Mouse (Mus musculus) limb, embryonic 13.5 days (tissue): Measurements from ENCODE around the gene Esrrg. TPM values are rescaled to one million over a fixed set of nuclear protein-coding genes. Genes with fewer than 3 reads are reported as not detected.

Source experiments
- ATAC-seq: fragments of 200-750 bp; cut with Nextera tagmentation; 2 replicates; pipeline ENCODE4 v1.8.0; 2017; ENCODE audit warnings: low read depth, moderate number of reproducible peaks, moderate TSS enrichment; ENCODE audit not compliant: low FRiP score
- H3K27ac ChIP-seq: fragments of 300-500 bp; sonication (generic); 2 replicates; pipeline ENCODE4 v1.5.1; 2015; ENCODE audit warnings: inconsistent platforms, mild to moderate bottlenecking, moderate library complexity
- H3K27me3 ChIP-seq: fragments of 300-500 bp; sonication (generic); 2 replicates; pipeline ENCODE4 v1.6.1; 2015; ENCODE audit warnings: mild to moderate bottlenecking, inconsistent platforms
- H3K36me3 ChIP-seq: fragments of 300-500 bp; sonication (generic); 2 replicates; pipeline ENCODE4 v1.6.1; 2015; ENCODE audit warnings: inconsistent platforms, mild to moderate bottlenecking, moderate library complexity
- H3K4me1 ChIP-seq: fragments of 300-500 bp; sonication (generic); 2 replicates; pipeline ENCODE4 v1.6.1; 2015; ENCODE audit warnings: inconsistent platforms
- H3K4me2 ChIP-seq: fragments of 300-500 bp; sonication (generic); replicated peaks from 2 replicates; pipeline ENCODE4 v1.6.1; 2015; ENCODE audit warnings: inconsistent platforms, mild to moderate bottlenecking, moderate library complexity
- H3K4me3 ChIP-seq: fragments of 300-500 bp; sonication (generic); 2 replicates; pipeline ENCODE4 v1.5.1; 2015; ENCODE audit warnings: moderate library complexity, mild to moderate bottlenecking, inconsistent platforms
- H3K9ac ChIP-seq: fragments of 300-500 bp; sonication (generic); 2 replicates; pipeline ENCODE4 v1.6.1; 2015; ENCODE audit warnings: mild to moderate bottlenecking, inconsistent platforms
- H3K9me3 ChIP-seq: fragments of 300-500 bp; sonication (generic); 2 replicates; pipeline ENCODE4 v1.6.1; 2016; ENCODE audit warnings: inconsistent platforms
- WGBS: fragments of 180-500 bp; shearing (Covaris S2); methylation state at CpG from one replicate; pipeline ENCODE4 v1.1.7; 2015; 5-methylcytosine and 5-hydroxymethylcytosine counted together
- polyA plus RNA-seq: library from polyadenylated mRNA; unstranded; fragments of >200 nt; fragmentation: Nextera tagmentation; extraction: Ambion mirVana; gene quantifications from 2 replicates; pipeline ENCODE4 v1.2.1, GENCODE M21; 2015

Gene Esrrg
- polyA plus RNA-seq, 1 experiment from 2014 or later = 3.1 TPM

DNA sequence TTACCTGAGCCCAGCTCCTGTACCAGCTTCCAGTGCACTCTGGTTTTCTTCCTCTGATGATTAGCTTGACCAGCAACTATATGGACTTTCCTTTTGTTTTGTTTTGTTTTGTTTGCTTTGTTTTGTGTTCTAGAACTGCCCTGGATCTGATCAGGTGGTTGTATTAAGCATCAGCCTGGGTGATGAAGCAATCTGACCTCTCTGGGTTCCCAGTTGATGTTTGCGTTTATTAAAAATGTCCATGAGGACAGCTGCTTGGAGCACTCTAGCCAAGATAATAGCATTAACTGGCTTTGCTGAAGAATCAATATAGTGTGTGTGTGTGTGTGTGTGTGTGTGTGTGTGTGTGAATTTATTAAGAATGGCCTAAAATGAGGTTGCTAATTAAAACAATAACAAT is 149.4 kb downstream of the Esrrg start:
- H3K4me3 ChIP-seq = no peak overlapping the region
- no peaks in the 10 kb centered on the region for H3K36me3 ChIP-seq
- ATAC-seq = no peak
- no peaks in the 10 kb centered on the region for H3K4me1 ChIP-seq
- H3K27me3 ChIP-seq = no peaks in the 10 kb centered on the region
- no peak overlapping the region for H3K27ac ChIP-seq
- H3K4me2 ChIP-seq = no peak overlapping the region
- no peak overlapping the region for H3K9ac ChIP-seq
- WGBS = 76% methylated on average over 1 of the region's 1 CpGs
- H3K9me3 ChIP-seq = no peaks in the 10 kb centered on the region

DNA sequence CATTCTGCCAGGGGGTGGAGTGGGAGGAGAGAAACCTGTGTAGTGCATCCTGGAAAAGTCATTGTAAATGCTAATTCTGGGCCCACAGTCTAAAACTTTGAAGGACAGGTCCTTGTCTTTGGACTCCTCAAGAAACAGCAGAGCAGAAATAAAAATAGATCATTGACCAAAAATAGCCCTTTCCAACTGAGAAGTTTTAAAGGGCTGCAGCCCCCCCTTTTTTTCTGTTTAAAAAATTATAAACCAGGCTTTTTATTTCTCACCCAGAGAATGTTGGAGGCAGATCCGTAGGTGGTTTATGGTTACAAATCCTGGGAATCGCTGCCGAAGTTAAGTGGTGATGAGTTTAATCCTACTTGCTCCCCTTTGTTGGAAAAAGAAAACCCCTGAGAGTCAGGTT is 150.0 kb downstream of the Esrrg start:
- Histone ChIP-seq H3K4me2 (no peak overlapping the region), H3K4me1 (no peaks in the 10 kb centered on the region), H3K4me3 (no peak overlapping the region), H3K27me3 (no peaks in the 10 kb centered on the region), H3K27ac (no peak overlapping the region), H3K9me3 (no peaks in the 10 kb centered on the region), H3K36me3 (no peaks in the 10 kb centered on the region), H3K9ac (no peak overlapping the region)
- 57% methylated on average over 3 of the region's 3 CpGs for WGBS
- no peak for ATAC-seq

DNA sequence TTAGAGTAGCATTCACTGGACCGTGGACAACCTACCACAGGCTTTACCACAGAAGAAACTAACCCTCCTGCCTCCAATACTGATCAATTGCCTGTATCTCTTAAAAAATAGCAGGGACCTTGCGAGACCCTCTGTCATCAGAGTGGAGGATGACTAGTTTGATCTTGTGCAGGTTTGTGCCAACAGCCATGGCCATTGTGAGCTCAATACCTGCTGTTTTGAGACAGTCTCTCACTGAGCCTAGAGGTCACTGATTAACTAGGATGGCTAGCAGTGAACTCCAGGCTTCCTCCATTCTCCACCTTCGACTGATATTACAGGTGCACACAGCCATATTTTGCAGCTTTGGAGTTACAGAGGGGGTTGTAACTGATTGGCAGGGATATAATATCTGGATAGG is 150.9 kb downstream of the Esrrg start:
- Histone ChIP-seq H3K9ac (no peak overlapping the region), H3K36me3 (no peaks in the 10 kb centered on the region), H3K27ac (no peak overlapping the region), H3K9me3 (no peaks in the 10 kb centered on the region), H3K27me3 (no peaks in the 10 kb centered on the region), H3K4me3 (no peak overlapping the region), H3K4me1 (no peaks in the 10 kb centered on the region), H3K4me2 (no peak overlapping the region)
- no peak for ATAC-seq
- WGBS = 76% methylated on average over 3 of the region's 3 CpGs

DNA sequence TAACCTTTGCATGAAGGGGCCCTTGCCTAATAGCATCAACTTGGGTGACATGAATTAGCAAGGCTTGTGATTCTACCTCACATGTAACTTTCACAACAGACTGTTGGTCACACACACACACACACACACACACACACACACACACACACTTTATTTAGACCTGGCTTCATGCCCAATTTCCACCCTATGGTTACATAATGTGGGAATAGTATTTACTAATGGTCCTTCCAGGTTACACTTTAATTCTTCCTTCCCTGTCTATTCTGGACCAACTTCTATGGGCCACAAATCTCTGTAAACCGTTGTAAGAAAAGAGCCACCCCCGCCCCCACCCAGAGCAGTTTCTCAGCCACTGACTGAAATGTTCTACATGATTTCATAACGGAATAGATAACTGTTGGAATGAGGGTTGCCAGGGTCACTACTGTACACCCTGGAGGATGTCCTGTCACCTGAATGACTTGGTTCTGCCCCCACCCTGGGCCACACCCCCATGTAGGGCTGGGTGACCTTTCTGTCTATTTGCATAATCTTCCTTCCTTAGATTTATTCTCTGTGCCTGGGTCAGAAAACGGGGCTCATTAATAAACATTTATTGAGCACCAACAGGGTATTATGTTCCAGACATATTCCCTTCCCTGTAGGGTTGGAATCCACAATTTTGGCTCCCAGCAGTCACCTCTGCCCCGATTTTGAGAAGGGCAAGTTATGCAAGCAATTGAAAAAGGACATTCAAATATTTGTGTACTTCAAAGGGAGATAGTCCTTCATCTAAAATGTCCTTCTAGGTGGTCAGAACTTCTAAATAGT is 154.3 kb downstream of the Esrrg start:
- Histone ChIP-seq H3K9ac (no peak overlapping the region), H3K4me1 (no peaks in the 10 kb centered on the region), H3K27me3 (no peaks in the 10 kb centered on the region), H3K9me3 (no peaks in the 10 kb centered on the region), H3K4me2 (no peak overlapping the region), H3K27ac (no peak overlapping the region), H3K36me3 (no peaks in the 10 kb centered on the region), H3K4me3 (no peak overlapping the region)
- WGBS = 72% methylated on average over 5 of the region's 5 CpGs
- no peak for ATAC-seq

DNA sequence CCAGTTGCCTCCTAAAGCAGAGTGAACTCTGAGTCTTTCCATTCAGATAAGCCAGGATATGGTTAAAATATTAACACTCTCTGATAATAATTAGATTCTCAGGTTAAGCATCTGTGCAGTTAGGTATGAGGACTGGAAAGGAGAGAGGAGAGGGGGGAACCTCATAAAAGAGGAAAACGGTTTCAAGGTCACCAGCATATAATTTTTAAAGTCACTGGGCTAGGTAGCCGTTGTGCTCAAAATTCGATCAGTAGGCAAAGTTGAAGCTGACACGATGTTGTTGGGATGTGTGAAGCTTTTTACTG is 154.8 kb downstream of the Esrrg start:
- Histone ChIP-seq H3K9ac (no peak overlapping the region), H3K9me3 (no peaks in the 10 kb centered on the region), H3K27me3 (no peaks in the 10 kb centered on the region), H3K4me3 (no peak overlapping the region), H3K27ac (no peak overlapping the region), H3K4me1 (no peaks in the 10 kb centered on the region), H3K4me2 (no peak overlapping the region), H3K36me3 (no peaks in the 10 kb centered on the region)
- ATAC-seq = no peak
- WGBS = 54% methylated on average over 4 of the region's 4 CpGs

DNA sequence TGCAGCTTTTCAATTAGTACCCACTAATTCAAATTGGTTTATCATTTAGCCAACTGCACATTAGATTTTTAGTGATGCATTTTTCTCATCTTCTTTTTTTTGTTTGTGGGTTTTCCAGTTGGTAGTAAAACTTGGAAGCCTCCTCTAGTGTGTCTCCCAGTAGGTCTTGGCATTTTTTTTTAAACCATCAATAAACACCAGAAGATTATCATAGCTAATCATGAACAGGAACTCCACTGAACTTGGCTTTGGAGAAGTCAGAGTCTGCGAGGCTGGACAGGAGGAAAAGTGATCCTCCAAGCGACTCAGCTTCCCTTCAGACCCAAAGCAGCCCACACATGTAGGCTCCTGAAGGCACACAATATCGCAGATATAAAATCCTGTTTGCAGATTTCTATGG is 155.2 kb downstream of the Esrrg start:
- no peaks in the 10 kb centered on the region for H3K27me3 ChIP-seq
- ATAC-seq = no peak
- H3K27ac ChIP-seq = no peak overlapping the region
- no peak overlapping the region for H3K4me2 ChIP-seq
- WGBS = 34% methylated on average over 3 of the region's 3 CpGs
- no peak overlapping the region for H3K9ac ChIP-seq
- no peaks in the 10 kb centered on the region for H3K4me1 ChIP-seq
- H3K9me3 ChIP-seq = no peaks in the 10 kb centered on the region
- H3K36me3 ChIP-seq = no peaks in the 10 kb centered on the region
- no peak overlapping the region for H3K4me3 ChIP-seq

DNA sequence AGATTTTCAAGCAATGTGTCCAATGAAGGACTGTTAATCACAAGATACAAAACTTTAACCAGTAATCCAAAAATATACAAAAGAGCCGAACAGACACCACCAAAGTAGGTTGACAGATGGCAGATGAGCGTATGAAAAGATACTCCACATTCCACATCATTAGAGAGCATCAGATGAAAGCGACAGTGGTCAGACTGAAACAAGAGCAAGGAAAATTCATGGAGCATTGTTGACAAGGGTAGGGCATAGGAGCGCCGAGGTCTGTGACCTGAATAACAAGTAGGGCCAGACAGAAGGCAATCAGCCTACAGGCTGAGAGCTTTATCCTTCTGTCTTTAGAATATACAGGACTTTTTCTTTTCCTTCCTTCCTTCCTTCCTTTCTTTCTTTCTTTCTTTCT is 157.0 kb downstream of the Esrrg start:
- Histone ChIP-seq H3K9me3 (no peaks in the 10 kb centered on the region), H3K27ac (no peak overlapping the region), H3K4me1 (no peaks in the 10 kb centered on the region), H3K36me3 (no peaks in the 10 kb centered on the region), H3K27me3 (no peaks in the 10 kb centered on the region), H3K4me2 (no peak overlapping the region), H3K4me3 (no peak overlapping the region), H3K9ac (no peak overlapping the region)
- WGBS = 89% methylated on average over 5 of the region's 5 CpGs
- no peak for ATAC-seq

DNA sequence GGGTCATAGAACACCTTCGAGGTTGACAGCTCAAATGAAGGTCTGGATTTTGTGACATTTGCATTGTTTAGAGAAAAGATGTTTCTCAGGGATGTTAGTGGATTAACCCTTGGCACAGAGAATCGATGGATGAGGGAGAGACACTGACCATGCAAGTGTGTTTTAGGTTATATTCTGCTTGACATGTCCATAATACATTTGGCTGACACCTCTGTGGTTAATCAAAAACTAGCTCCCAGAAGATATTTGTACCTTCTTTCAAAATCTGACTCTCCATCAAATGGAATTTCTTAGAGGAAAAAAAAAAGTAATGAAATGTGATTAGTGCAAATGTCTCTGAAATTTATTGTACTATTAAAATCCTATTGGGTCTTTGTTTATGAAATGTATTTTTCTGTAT is 158.8 kb downstream of the Esrrg start:
- Histone ChIP-seq H3K27me3 (no peaks in the 10 kb centered on the region), H3K9ac (no peak overlapping the region), H3K9me3 (no peaks in the 10 kb centered on the region), H3K36me3 (no peaks in the 10 kb centered on the region), H3K27ac (no peak overlapping the region), H3K4me1 (no peaks in the 10 kb centered on the region), H3K4me2 (no peak overlapping the region), H3K4me3 (no peak overlapping the region)
- 73% methylated on average over 2 of the region's 2 CpGs for WGBS
- ATAC-seq = no peak

DNA sequence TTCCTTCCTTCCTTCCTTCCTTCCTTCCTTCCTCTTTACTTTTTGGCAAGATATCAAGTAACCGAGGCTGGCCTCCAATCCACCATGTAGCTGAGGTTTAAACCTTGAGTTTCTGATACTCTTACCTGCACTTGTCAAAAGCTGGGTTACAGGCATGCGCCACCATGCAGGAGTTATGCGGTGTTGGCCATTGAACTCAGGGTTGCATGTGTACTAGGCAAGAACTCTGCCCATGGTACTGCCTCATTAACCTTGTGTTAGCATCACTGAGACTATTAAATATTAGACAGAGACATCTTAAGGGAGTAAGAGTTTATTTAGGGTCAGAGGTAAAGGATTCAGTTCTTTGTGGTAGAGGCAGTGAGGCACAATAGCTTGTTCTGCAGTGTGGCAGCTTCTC is 161.6 kb downstream of the Esrrg start:
- Histone ChIP-seq H3K4me1 (no peaks in the 10 kb centered on the region), H3K4me2 (no peak overlapping the region), H3K9me3 (no peaks in the 10 kb centered on the region), H3K27ac (no peak overlapping the region), H3K4me3 (no peak overlapping the region), H3K36me3 (no peaks in the 10 kb centered on the region), H3K9ac (no peak overlapping the region), H3K27me3 (no peaks in the 10 kb centered on the region)
- 96% methylated on average over 3 of the region's 3 CpGs for WGBS
- no peak for ATAC-seq

DNA sequence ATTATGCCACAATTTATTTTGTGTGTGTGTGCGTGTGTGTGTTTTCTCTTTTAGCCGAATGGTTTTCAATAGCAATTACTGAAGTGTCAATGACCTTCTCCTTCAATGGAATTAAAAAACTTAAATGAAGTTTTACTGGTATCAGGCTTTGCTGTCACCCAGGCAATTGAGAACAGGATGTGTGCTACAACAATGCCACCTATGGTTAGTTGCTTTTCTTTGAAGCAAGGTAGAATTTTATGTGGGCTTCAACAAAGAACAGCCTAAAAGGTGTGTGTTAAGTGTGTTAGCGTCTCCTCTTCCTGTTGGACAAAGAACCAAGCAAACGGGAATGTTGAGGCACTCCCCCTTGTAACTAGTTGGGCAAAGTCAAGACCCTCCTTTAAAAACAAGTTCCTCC is 162.5 kb downstream of the Esrrg start:
- Histone ChIP-seq H3K9me3 (no peaks in the 10 kb centered on the region), H3K4me3 (no peak overlapping the region), H3K27ac (no peak overlapping the region), H3K36me3 (no peaks in the 10 kb centered on the region), H3K9ac (no peak overlapping the region), H3K27me3 (no peaks in the 10 kb centered on the region), H3K4me1 (no peaks in the 10 kb centered on the region), H3K4me2 (no peak overlapping the region)
- 56% methylated on average over 4 of the region's 4 CpGs for WGBS
- ATAC-seq = no peak

DNA sequence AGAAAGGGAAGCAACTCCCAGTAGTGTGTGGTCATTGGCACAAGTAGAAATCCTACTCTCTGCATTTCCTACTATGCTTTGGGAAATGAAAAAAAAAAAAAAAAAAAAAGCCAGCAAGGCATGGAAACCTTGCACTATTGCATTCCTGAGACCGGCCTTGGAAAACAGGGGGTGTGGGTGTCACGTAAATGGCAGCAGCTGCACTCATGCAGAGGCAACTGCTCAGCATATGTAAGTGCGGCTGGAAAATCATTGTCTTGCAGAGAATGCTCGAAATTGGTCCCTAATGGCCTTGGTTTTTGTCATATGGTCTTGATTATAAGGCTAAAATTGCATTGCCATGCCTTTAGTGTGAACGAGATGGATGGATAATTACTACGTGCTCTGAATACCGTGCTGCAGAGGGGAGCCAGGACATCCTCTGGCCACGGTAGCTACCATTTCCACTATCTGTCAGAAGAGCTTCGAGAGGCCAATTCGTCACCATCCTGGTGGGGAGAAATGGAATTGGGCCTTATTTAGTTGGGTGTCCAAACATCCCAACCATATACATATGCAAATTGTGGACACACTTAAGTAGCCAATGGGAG is 171.1 kb downstream of the Esrrg start:
- ATAC-seq = peak; percentile 87
- Histone ChIP-seq H3K4me3 (no peak overlapping the region), H3K9ac (no peak overlapping the region), H3K36me3 (no peaks in the 10 kb centered on the region), H3K27me3 (no peaks in the 10 kb centered on the region), H3K27ac (no peak overlapping the region), H3K4me1 (peaks cover 7% of the 10 kb centered on the region), H3K9me3 (no peaks in the 10 kb centered on the region), H3K4me2 (no peak overlapping the region)
- 24% methylated on average over 10 of the region's 10 CpGs for WGBS

DNA sequence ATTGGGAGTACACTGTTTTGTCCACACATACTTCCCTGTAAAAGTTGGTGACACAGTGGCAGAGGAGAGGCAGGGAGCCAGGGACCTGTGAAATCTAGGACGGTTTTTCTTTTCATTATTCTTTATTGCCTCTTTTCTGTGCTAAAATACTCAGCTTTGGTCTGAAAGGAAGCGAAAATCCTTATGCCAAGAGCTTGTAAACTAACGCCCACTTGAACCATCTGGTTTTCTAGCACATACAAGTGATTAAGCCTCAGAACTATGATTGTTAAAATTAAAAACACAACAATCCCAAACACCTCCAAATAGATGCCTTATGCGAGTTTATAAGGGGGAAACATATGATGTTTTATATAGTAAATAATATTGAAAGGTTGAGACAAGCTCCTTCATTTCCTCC is 176.6 kb downstream of the Esrrg start:
- Histone ChIP-seq H3K4me3 (no peak overlapping the region), H3K4me2 (no peak overlapping the region), H3K36me3 (no peaks in the 10 kb centered on the region), H3K9me3 (no peaks in the 10 kb centered on the region), H3K27ac (no peak overlapping the region), H3K9ac (no peak overlapping the region), H3K27me3 (no peaks in the 10 kb centered on the region), H3K4me1 (peaks cover 12% of the 10 kb centered on the region; the same call in 1 of the 2 replicates)
- ATAC-seq = no peak
- WGBS = 29% methylated on average over 4 of the region's 4 CpGs
